In genomic region chr9:97590712-97591111, GRCm38 (mm10) we compare ENCODE assay signal across 21 mouse cellular contexts.
"Had no signal": no experiment of that assay in that cellular context is flagged by ENCODE, and none has a peak within 500 bp of the region (broad histone marks: within the 10 kb centered on the region; RNA-seq: fewer than 3 reads in every experiment).

No protein-coding gene starts in this region.

- H3K9ac ChIP-seq: liver, embryonic 13.5 days; liver, embryonic 15.5 days; lung, embryonic 15.5 days; midbrain, embryonic 12.5 days; neural tube, embryonic 13.5 days; neural tube, embryonic 15.5 days had no signal

- H3K4me3 ChIP-seq: liver, embryonic 13.5 days; liver, embryonic 15.5 days; lung, embryonic 15.5 days; midbrain, embryonic 10.5 days; midbrain, embryonic 12.5 days; myocyte; neural tube, embryonic 13.5 days; neural tube, embryonic 15.5 days had no signal

- H3K4me2 ChIP-seq: liver, embryonic 11.5 days; liver, embryonic 13.5 days; liver, embryonic 15.5 days; lung, embryonic 15.5 days; midbrain, embryonic 12.5 days; neural tube, embryonic 13.5 days; neural tube, embryonic 15.5 days had no signal

- H3K9me3 ChIP-seq: liver, embryonic 13.5 days; liver, embryonic 15.5 days; lung, embryonic 15.5 days; midbrain, embryonic 10.5 days; midbrain, embryonic 12.5 days; neural tube, embryonic 13.5 days; neural tube, embryonic 15.5 days had no signal

- ATAC-seq: midbrain, embryonic 16.5 days had no signal

- DNase-seq: liver, embryonic 13.5 days; lung, adult 18-20 months; lung, postnatal 4 days; midbrain, embryonic 14.5 days; retina, postnatal 1 day; right cerebral cortex, adult 18-20 months; right cerebral cortex, postnatal 25 days; right cerebral cortex, postnatal 4 days; spleen, adult 18-20 months; thymus, adult 18-20 months; thymus, postnatal 14 days; thymus, postnatal 36 days had no signal

- H3K27ac ChIP-seq: liver, embryonic 13.5 days; liver, embryonic 15.5 days; lung, embryonic 15.5 days; midbrain, embryonic 10.5 days; midbrain, embryonic 12.5 days; neural tube, embryonic 13.5 days; neural tube, embryonic 15.5 days had no signal

- H3K27me3 ChIP-seq: liver, embryonic 13.5 days; liver, embryonic 15.5 days; lung, embryonic 15.5 days; midbrain, embryonic 12.5 days; neural tube, embryonic 13.5 days; neural tube, embryonic 15.5 days had no signal

- H3K36me3 ChIP-seq: liver, embryonic 13.5 days; liver, embryonic 15.5 days; lung, embryonic 15.5 days; midbrain, embryonic 10.5 days; midbrain, embryonic 12.5 days; neural tube, embryonic 13.5 days; neural tube, embryonic 15.5 days had no signal

- H3K4me1 ChIP-seq: liver, embryonic 13.5 days; liver, embryonic 15.5 days; lung, embryonic 15.5 days; midbrain, embryonic 12.5 days; neural tube, embryonic 13.5 days had no signal
